ENCODE assay signal across 8 mouse cellular contexts in the genomic region with DNA sequence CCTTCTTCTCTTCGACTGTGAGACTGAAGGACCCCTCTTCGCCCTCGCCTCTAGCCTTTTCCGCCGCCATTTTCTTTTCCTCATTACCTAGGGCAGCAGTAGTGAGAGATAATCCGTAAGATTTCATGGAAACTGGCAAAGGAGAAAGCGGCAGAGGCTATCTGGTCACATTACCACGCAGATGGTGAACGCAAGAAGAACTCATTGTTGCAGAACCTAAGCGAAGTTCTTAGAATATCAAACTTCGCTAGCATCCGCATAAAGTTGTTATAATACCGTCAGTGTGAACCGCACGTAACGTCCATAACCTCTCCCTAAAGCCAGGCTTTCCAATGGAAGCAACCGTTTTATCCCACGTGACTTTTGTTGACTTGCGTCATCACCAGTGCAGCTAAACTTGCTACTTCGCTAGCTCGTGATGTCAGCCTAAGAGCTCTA. TPM values are rescaled to one million over a fixed set of nuclear protein-coding genes. Genes with fewer than 3 reads are reported as not detected.
DNase-seq lines count a peak whose midpoint lies in the region; ATAC-seq and TF ChIP-seq lines count a peak whose summit lies in the region.

A gene (minus strand): TSS at position 334 of the 438 bp plus-strand sequence.

- peak within 1 kb of the TSS; percentile 37 for H3K4me2 ChIP-seq in intestine, postnatal 0 days (replicated peaks; ENCODE audit: low read depth)
- H3K4me2 ChIP-seq in lung, embryonic 15.5 days, result peak within 1 kb of the TSS; percentile 31; the same call in 1 of the 2 replicates
- peak within 1 kb of the TSS; percentile 49 for H3K4me2 ChIP-seq in neural tube, embryonic 15.5 days

- H3K9me3 ChIP-seq in MEL (replicated peaks; ENCODE audit: insufficient read depth, low read length), result no peaks in the 10 kb centered on the region
- no peaks in the 10 kb centered on the region for H3K9me3 ChIP-seq in intestine, postnatal 0 days (ENCODE audit: control insufficient read depth)
- no peaks in the 10 kb centered on the region for H3K9me3 ChIP-seq in lung, embryonic 15.5 days
- H3K9me3 ChIP-seq in neural tube, embryonic 15.5 days (replicated peaks), result no peaks in the 10 kb centered on the region

- H3K9ac ChIP-seq in MEL (ENCODE audit: control insufficient read depth, low read depth, low read length, poor library complexity, severe bottlenecking), result peak within 1 kb of the TSS; percentile 93
- H3K9ac ChIP-seq in intestine, postnatal 0 days (ENCODE audit: low read depth, low read length), result peak within 1 kb of the TSS; percentile 40; the same call in 1 of the 2 replicates
- H3K9ac ChIP-seq in lung, embryonic 15.5 days, result peak within 1 kb of the TSS; percentile 34
- H3K9ac ChIP-seq in neural tube, embryonic 15.5 days (replicated peaks), result peak within 1 kb of the TSS; percentile 46

- no peaks in the 10 kb centered on the region for H3K27me3 ChIP-seq in MEL (ENCODE audit: control insufficient read depth in 1 of 2, insufficient read depth in 2 of 2, low read length in 2 of 2)
- no peaks in the 10 kb centered on the region for H3K27me3 ChIP-seq in intestine, postnatal 0 days (replicated peaks; ENCODE audit: control insufficient read depth, insufficient read depth, low read length)
- no peaks in the 10 kb centered on the region for H3K27me3 ChIP-seq in lung, embryonic 15.5 days
- H3K27me3 ChIP-seq in neural tube, embryonic 15.5 days (replicated peaks), result no peaks in the 10 kb centered on the region

- TF ChIP-seq CTCF in MEL (IDR thresholded peaks at IDR 0.05 in 2 of 3, conservative IDR thresholded peaks at IDR 0.05 in 1 of 3; ENCODE audit: control insufficient read depth in 1 of 3, insufficient read depth in 1 of 3, low read depth in 2 of 3, low read length in 3 of 3, poor library complexity in 1 of 3, severe bottlenecking in 1 of 3), result no peak
- TF ChIP-seq CTCF in intestine, postnatal 0 days (IDR thresholded peaks at IDR 0.05; ENCODE audit: low read depth), result no peak

- ATAC-seq in intestine, postnatal 0 days, result peak; percentile 72; the same call in 1 of the 2 replicates
- peak; percentile 86; the same call in 1 of the 2 replicates for ATAC-seq in lung, embryonic 15.5 days (ENCODE audit: borderline replicate concordance, extremely low read depth, low FRiP score, low TSS enrichment)
- ATAC-seq in neural tube, embryonic 15.5 days (ENCODE audit: low FRiP score), result peak; percentile 99

- under 1% methylated on average over 14 of the region's 21 CpGs for WGBS in intestine, postnatal 0 days
- WGBS in lung, embryonic 15.5 days, result under 1% methylated on average over 21 of the region's 21 CpGs
- WGBS in neural tube, embryonic 15.5 days, result 0% methylated on average over 21 of the region's 21 CpGs

- no peak for TF ChIP-seq EP300 in MEL (IDR thresholded peaks at IDR 0.05; ENCODE audit: low read depth in 1 of 2, low read length in 2 of 2)

- peaks cover 2 to 5% of the 10 kb centered on the region in 2 experiments; a peak in 2 of 4 replicates for H3K4me1 ChIP-seq in MEL (ENCODE audit: control insufficient read depth in 1 of 2, insufficient read depth in 2 of 2, low read length in 2 of 2)
- H3K4me1 ChIP-seq in intestine, postnatal 0 days (replicated peaks; ENCODE audit: control insufficient read depth, insufficient read depth, low read length), result no peaks in the 10 kb centered on the region
- no peaks in the 10 kb centered on the region for H3K4me1 ChIP-seq in lung, embryonic 15.5 days
- no peaks in the 10 kb centered on the region for H3K4me1 ChIP-seq in neural tube, embryonic 15.5 days

- H3K4me3 ChIP-seq in MEL (ENCODE audit: control insufficient read depth in 1 of 2, insufficient read depth in 1 of 2, low read depth in 2 of 2, low read length in 2 of 2), result peak within 1 kb of the TSS; percentile 89 to 95
- H3K4me3 ChIP-seq in intestine, postnatal 0 days (ENCODE audit: low read depth, low read length), result peak within 1 kb of the TSS; percentile 40
- H3K4me3 ChIP-seq in lung, embryonic 15.5 days, result peak within 1 kb of the TSS; percentile 43
- peak within 1 kb of the TSS; percentile 43 for H3K4me3 ChIP-seq in neural tube, embryonic 15.5 days (replicated peaks)

- peak; percentile 90 for DNase-seq in CD4-positive, CD25-positive, alpha-beta regulatory T cell, adult 2 months (ENCODE audit: low read depth, low spot score)
- DNase-seq in MEL (ENCODE audit: low read depth, low spot score), result peak; percentile 97
- peak; percentile 34 for DNase-seq in embryo, embryonic 11.5 days (ENCODE audit: low read depth, low spot score)
- peak; percentile 63 for DNase-seq in gonadal fat pad, adult 2 months (ENCODE audit: low read depth)
- no peak for DNase-seq in ovary, postnatal 14 days (ENCODE audit: low spot score)

- H3K79me2 ChIP-seq in MEL (ENCODE audit: control insufficient read depth, insufficient read depth, low read length, poor library complexity), result peaks cover 20% of the 10 kb centered on the region

- TF ChIP-seq POLR2A in MEL (IDR thresholded peaks at IDR 0.05; ENCODE audit: control insufficient read depth in 1 of 2, insufficient read depth in 1 of 2, low read depth in 1 of 2, low read length in 2 of 2, poor library complexity in 1 of 2), result no peak

- no peak for TF ChIP-seq RAD21 in MEL (IDR thresholded peaks at IDR 0.05; ENCODE audit: low read depth, low read length)

- H3K36me3 ChIP-seq in MEL (ENCODE audit: control insufficient read depth in 1 of 2, insufficient read depth in 2 of 2, low read length in 2 of 2), result peaks cover 3 to 17% of the 10 kb centered on the region in 2 experiments; a peak in 2 of 4 replicates
- no peaks in the 10 kb centered on the region for H3K36me3 ChIP-seq in intestine, postnatal 0 days (ENCODE audit: control insufficient read depth, insufficient read depth)
- no peaks in the 10 kb centered on the region for H3K36me3 ChIP-seq in lung, embryonic 15.5 days
- H3K36me3 ChIP-seq in neural tube, embryonic 15.5 days, result no peaks in the 10 kb centered on the region

- H3K27ac ChIP-seq in MEL (ENCODE audit: control insufficient read depth, low read depth, low read length), result peak within 1 kb of the TSS; percentile 98
- peak within 1 kb of the TSS; percentile 79 for H3K27ac ChIP-seq in intestine, postnatal 0 days (ENCODE audit: low read depth, low read length)
- peak within 1 kb of the TSS; percentile 50 for H3K27ac ChIP-seq in lung, embryonic 15.5 days
- peak within 1 kb of the TSS; percentile 79 for H3K27ac ChIP-seq in neural tube, embryonic 15.5 days (replicated peaks)

TF ChIP-seq in MEL, 35 proteins besides CTCF, POLR2A, EP300 and RAD21:
- TF ChIP-seq KAT2A (conservative IDR thresholded peaks at IDR 0.05; ENCODE audit: low read depth, low read length) (no peak), ELF1 (IDR thresholded peaks at IDR 0.05; ENCODE audit: low read depth, low read length) (no peak), CHD2 (IDR thresholded peaks at IDR 0.05; ENCODE audit: low read length) (no peak), BHLHE40 (IDR thresholded peaks at IDR 0.05; ENCODE audit: borderline replicate concordance, low read depth, low read length) (no peak), TCF12 (IDR thresholded peaks at IDR 0.05; ENCODE audit: low read depth, low read length) (no peak), MYC (IDR thresholded peaks at IDR 0.05; ENCODE audit: low read depth, low read length) (no peak), MXI1 (IDR thresholded peaks at IDR 0.05; ENCODE audit: low read depth, low read length) (no peak), ZNF384 (IDR thresholded peaks at IDR 0.05; ENCODE audit: low read depth, low read length) (no peak), ZKSCAN1 (IDR thresholded peaks at IDR 0.05; ENCODE audit: low read depth, low read length) (no peak), E2F4 (IDR thresholded peaks at IDR 0.05; ENCODE audit: borderline replicate concordance, low read depth, low read length) (no peak), MAX (IDR thresholded peaks at IDR 0.05; ENCODE audit: low read length) (no peak)

RNA-seq across cellular contexts. Expression of the gene that starts here (rescaled TPM):
- total RNA-seq in MEL (2012; rRNA removed), result 21.4 and 24.4 TPM in 2 replicates
- 100 to 1,000 TPM in 1 of 2 experiments, 1 to 10 TPM in 1; 7.4 to 115 TPM for polyA plus RNA-seq in MEL (2012; ENCODE audit: insufficient read depth in 1 of 2, insufficient read length in 2 of 2, low read depth in 1 of 2, low replicate concordance in 2 of 2, missing spikeins in 1 of 2)
- polyA plus RNA-seq in gonadal fat pad, adult 2 months (2012; rRNA removed), result 5.6 and 6.9 TPM in 2 replicates
- not detected in 2 replicates for polyA plus RNA-seq in intestine, postnatal 0 days (2015; fragmentation: Nextera tagmentation; extraction: Ambion mirVana)
- 8.3 and 9.2 TPM in 2 replicates for polyA plus RNA-seq in lung, embryonic 15.5 days (2015; fragmentation: Nextera tagmentation; extraction: Ambion mirVana)
- 8.8 and 11.7 TPM in 2 replicates for polyA plus RNA-seq in neural tube, embryonic 15.5 days (2015; fragmentation: Nextera tagmentation; extraction: Ambion mirVana)

Comparison
In these comparisons a context has a peak if more than half of its experiments do, and no peak if none do; other contexts are left out.
1. H3K4me3 ChIP-seq: peak in every context shown above with its lines; median percentile 92 in MEL; 43 in lung, embryonic 15.5 days; 43 in neural tube, embryonic 15.5 days; 40 in intestine, postnatal 0 days.
2. H3K9ac ChIP-seq: peak in every context shown above with its lines; median percentile 93 in MEL; 46 in neural tube, embryonic 15.5 days; 40 in intestine, postnatal 0 days; 34 in lung, embryonic 15.5 days.